Mouse (Mus musculus): ENCODE results near the gene Wdr45.

The Wdr45 gene

DNA sequence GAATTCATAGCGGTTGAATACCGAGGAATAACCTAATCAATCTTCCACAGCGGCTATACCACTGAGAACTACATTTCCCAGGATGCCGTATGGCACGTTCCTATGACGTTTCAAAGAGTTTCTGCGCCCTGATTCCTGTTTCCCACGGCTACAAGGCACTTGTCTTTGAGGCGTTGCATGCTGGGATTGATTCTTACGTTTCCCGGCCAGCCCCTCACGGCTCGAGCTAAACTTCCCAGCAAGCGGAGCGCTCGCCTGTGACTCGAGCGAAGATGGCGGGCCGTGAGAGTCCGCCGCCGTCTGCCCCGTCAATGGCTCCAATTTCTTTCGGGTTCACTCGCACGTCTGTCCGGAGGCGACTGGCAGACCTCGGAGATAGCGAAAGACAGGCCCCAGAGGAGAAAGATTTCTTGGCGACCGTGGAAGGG is 17.2 kb upstream of the Wdr45 start, which contains the start of gene Gpkow:
Gene Gpkow, plus strand, starts transcription at position 178 of the 428 bp plus-strand sequence.
- in situ Hi-C loops (cut with MboI; ENCODE audit: low pct_unique_long_range_greater_than_20kb in 1 of 2, low sequenced_read_pairs in 2 of 2, unreplicated experiment in 1 of 2): loop anchor here in 1 of 2 experiments (10.0 kb wide), 1 partner anchor 222 kb away; no protein-coding TSS in a partner anchor

DNA sequence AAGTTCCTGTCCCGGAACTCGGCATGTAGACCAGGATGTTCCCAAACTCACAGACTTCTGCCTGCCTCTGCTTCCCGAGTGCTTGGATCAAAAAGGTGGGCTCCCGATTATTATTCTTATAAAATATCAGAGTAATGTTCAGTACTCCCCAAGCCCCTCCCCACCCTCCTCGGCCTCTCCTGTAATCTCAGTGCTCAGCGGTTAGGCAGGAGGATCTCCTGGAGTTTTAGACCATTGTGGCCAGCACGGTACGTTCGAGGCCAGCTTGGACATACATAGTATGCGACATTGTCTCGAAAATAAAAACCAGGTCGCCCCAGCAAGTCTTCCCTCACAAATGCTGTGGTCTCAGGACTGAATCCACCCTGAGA is 384 bp upstream of the Wdr45 start:
- in situ Hi-C loops (cut with MboI; ENCODE audit: low pct_unique_long_range_greater_than_20kb in 1 of 2, low sequenced_read_pairs in 2 of 2, unreplicated experiment in 1 of 2): loop anchor here in 1 of 2 experiments (25.0 kb wide), 1 partner anchor 251 kb away; no protein-coding TSS in a partner anchor

DNA sequence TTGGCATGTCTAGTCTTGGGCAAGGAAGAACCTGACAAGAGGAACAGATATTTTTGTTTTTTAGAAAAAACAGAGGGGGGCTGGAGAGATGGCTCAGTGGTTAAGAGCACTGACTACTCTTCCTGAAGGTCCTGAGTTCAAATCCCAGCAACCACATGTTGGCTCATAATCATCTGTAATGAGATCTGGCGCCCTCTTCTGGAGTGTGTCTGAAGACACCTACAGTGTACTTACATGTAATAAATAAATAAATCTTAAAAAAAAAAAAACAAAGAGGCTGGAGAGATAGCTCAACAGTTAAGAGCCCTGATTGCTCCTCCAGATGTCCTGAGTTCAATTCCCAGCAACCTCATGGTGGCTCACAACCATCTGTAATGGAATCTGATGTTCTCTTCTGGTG is 1.9 kb downstream of the Wdr45 start:
- in situ Hi-C loops (cut with MboI; ENCODE audit: low pct_unique_long_range_greater_than_20kb in 1 of 2, low sequenced_read_pairs in 2 of 2, unreplicated experiment in 1 of 2): loop anchor here in 1 of 2 experiments (25.0 kb wide), 1 partner anchor 254 kb away; no protein-coding TSS in a partner anchor

- in situ Hi-C loops (cut with MboI; ENCODE audit: low pct_unique_long_range_greater_than_20kb in 1 of 2, low sequenced_read_pairs in 2 of 2, unreplicated experiment in 1 of 2): loop anchor here in 1 of 2 experiments (25.0 kb wide), 1 partner anchor 259 kb away; no protein-coding TSS in a partner anchor
Observed at GRCm38 (mm10) chrX:7721514-7722281, 7.6 kb downstream of the Wdr45 start, which contains the start of gene Gm45208. TSS of gene Gm45208 (plus strand) at chrX:7722245.

GRCm38 (mm10) chrX:7722282-7722611 is 8.1 kb downstream of the Wdr45 start:
- in situ Hi-C loops (cut with MboI; ENCODE audit: low pct_unique_long_range_greater_than_20kb in 1 of 2, low sequenced_read_pairs in 2 of 2, unreplicated experiment in 1 of 2): loop anchor here in 1 of 2 experiments (25.0 kb wide), 1 partner anchor 260 kb away; no protein-coding TSS in a partner anchor

- in situ Hi-C loops (cut with MboI; ENCODE audit: low pct_unique_long_range_greater_than_20kb in 1 of 2, low sequenced_read_pairs in 2 of 2, unreplicated experiment in 1 of 2): loop anchor here in 1 of 2 experiments (25.0 kb wide), 1 partner anchor 260 kb away; no protein-coding TSS in a partner anchor
Observed at GRCm38 (mm10) chrX:7722691-7723090, 8.6 kb downstream of the Wdr45 start.

- in situ Hi-C loops (cut with MboI; ENCODE audit: low pct_unique_long_range_greater_than_20kb in 1 of 2, low sequenced_read_pairs in 2 of 2, unreplicated experiment in 1 of 2): loop anchor here in 1 of 2 experiments (25.0 kb wide), 1 partner anchor 262 kb away; no protein-coding TSS in a partner anchor
Observed at GRCm38 (mm10) chrX:7724135-7724534, 10.0 kb downstream of the Wdr45 start.

- in situ Hi-C loops (cut with MboI; ENCODE audit: low pct_unique_long_range_greater_than_20kb in 1 of 2, low sequenced_read_pairs in 2 of 2, unreplicated experiment in 1 of 2): no loop called here
Observed at GRCm38 (mm10) chrX:7725841-7726240, 11.7 kb downstream of the Wdr45 start.

- in situ Hi-C loops (cut with MboI; ENCODE audit: low pct_unique_long_range_greater_than_20kb in 1 of 2, low sequenced_read_pairs in 2 of 2, unreplicated experiment in 1 of 2): no loop called here
Observed at GRCm38 (mm10) chrX:7727176-7727575, 13.0 kb downstream of the Wdr45 start.

GRCm38 (mm10) chrX:7728215-7728921 is 14.2 kb downstream of the Wdr45 start, which contains the start of gene Praf2:
TSS of gene Praf2 (plus strand) at chrX:7728439.
- in situ Hi-C loops (cut with MboI; ENCODE audit: low pct_unique_long_range_greater_than_20kb in 1 of 2, low sequenced_read_pairs in 2 of 2, unreplicated experiment in 1 of 2): no loop called here

GRCm38 (mm10) chrX:7728922-7729265 is 14.8 kb downstream of the Wdr45 start:
- in situ Hi-C loops (cut with MboI; ENCODE audit: low pct_unique_long_range_greater_than_20kb in 1 of 2, low sequenced_read_pairs in 2 of 2, unreplicated experiment in 1 of 2): no loop called here

GRCm38 (mm10) chrX:7733571-7734156 is 19.5 kb downstream of the Wdr45 start:
- in situ Hi-C loops (cut with MboI; ENCODE audit: low pct_unique_long_range_greater_than_20kb in 1 of 2, low sequenced_read_pairs in 2 of 2, unreplicated experiment in 1 of 2): no loop called here

GRCm38 (mm10) chrX:7739336-7740081 is 25.4 kb downstream of the Wdr45 start:
- in situ Hi-C loops (cut with MboI; ENCODE audit: low pct_unique_long_range_greater_than_20kb in 1 of 2, low sequenced_read_pairs in 2 of 2, unreplicated experiment in 1 of 2): loop anchor here in 1 of 2 experiments (10.0 kb wide), 1 partner anchor 55 kb away; no protein-coding TSS in a partner anchor

DNA sequence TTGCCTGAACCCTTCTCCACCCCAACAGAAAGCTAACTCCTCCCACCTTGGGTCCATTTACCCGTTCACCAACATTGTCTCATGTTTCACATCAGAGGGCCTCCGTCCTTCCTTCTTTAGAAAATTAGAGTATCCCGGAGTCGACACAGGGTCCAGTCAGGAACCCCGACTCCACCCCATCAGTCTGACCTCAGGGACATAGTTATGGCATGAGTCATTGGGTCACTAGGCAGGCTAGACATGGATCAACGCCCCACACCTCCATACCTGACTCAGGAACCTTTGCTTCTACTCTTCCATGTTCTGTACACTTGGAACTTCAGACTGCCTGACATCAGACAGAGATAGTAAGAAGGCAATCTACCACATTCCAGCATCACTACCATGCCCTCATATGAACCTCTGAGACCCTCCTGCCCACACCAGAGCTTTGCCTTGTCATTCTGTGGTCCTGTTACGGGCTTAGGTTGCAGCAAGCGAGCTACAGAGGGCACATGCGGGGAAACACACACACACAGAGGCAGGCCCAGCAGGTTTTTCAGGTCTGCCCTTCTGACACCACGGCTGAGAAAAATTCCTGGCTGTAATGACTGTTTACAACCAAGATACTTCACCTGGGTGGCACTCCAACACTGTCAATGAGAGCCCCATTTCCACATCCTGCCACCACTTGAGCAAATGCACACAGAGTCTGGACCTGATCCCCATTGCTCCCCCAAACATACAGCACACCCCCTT is 26.1 kb downstream of the Wdr45 start:
- in situ Hi-C loops (cut with MboI; ENCODE audit: low pct_unique_long_range_greater_than_20kb in 1 of 2, low sequenced_read_pairs in 2 of 2, unreplicated experiment in 1 of 2): loop anchor here in 1 of 2 experiments (10.0 kb wide), 1 partner anchor 55 kb away; no protein-coding TSS in a partner anchor

- in situ Hi-C loops (cut with MboI; ENCODE audit: low pct_unique_long_range_greater_than_20kb in 1 of 2, low sequenced_read_pairs in 2 of 2, unreplicated experiment in 1 of 2): loop anchor here in 1 of 2 experiments (10.0 kb wide), 1 partner anchor 54 kb away; no protein-coding TSS in a partner anchor
Observed at GRCm38 (mm10) chrX:7741103-7741502, 27.0 kb downstream of the Wdr45 start.

DNA sequence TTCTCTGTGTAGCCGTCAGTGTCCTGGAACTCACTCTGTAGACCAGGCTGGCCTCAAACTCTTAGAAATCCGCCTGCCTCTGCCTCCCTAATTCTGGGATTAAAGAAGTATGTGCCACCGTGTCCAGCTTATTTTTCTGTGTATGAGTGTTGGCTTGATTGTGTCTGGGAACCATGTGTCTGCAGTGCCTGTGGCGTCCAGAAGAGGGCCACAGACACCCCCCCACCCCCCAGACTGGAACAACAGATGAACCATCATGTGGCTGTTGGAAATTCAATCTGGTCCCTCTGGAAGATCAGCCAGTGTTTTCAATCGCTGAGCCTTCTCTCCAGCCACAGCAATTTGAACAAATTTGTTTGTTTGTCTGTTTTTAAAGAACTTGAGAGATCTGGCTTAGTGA is 29.3 kb downstream of the Wdr45 start:
- in situ Hi-C loops (cut with MboI; ENCODE audit: low pct_unique_long_range_greater_than_20kb in 1 of 2, low sequenced_read_pairs in 2 of 2, unreplicated experiment in 1 of 2): loop anchor here in 1 of 2 experiments (10.0 kb wide), 1 partner anchor 51 kb away; no protein-coding TSS in a partner anchor

- in situ Hi-C loops (cut with MboI; ENCODE audit: low pct_unique_long_range_greater_than_20kb in 1 of 2, low sequenced_read_pairs in 2 of 2, unreplicated experiment in 1 of 2): loop anchor here in 1 of 2 experiments (10.0 kb wide), 1 partner anchor 50 kb away; no protein-coding TSS in a partner anchor
Observed at GRCm38 (mm10) chrX:7744940-7745339, 30.8 kb downstream of the Wdr45 start.
